Mouse (Mus musculus) heart, embryonic 15.5 days (tissue): ENCODE data around the gene Psme4. TPM values are rescaled to one million over a fixed set of nuclear protein-coding genes. Genes with fewer than 3 reads are reported as not detected.

Source experiments
- ATAC-seq: fragments of 200-750 bp; cut with Nextera tagmentation; replicated peaks from 2 replicates; pipeline ENCODE4 v1.8.0; 2017; ENCODE audit warnings: low read depth, moderate TSS enrichment; ENCODE audit not compliant: insufficient number of reproducible peaks, insufficient read depth, low FRiP score
- H3K27ac ChIP-seq: fragments of 300-500 bp; sonication (generic); 2 replicates; pipeline ENCODE4 v1.5.1; 2015; ENCODE audit warnings: mild to moderate bottlenecking, inconsistent platforms
- H3K27me3 ChIP-seq: fragments of 300-500 bp; sonication (generic); 2 replicates; pipeline ENCODE4 v1.6.1; 2015; ENCODE audit warnings: inconsistent platforms
- H3K36me3 ChIP-seq: fragments of 300-500 bp; sonication (generic); 2 replicates; pipeline ENCODE4 v1.6.1; 2015; ENCODE audit warnings: mild to moderate bottlenecking, inconsistent platforms
- H3K4me1 ChIP-seq: fragments of 300-500 bp; sonication (generic); replicated peaks from 2 replicates; pipeline ENCODE4 v1.6.1; 2015; ENCODE audit warnings: inconsistent platforms
- H3K4me2 ChIP-seq: fragments of 300-500 bp; sonication (generic); 2 replicates; pipeline ENCODE4 v1.6.1; 2015; ENCODE audit warnings: inconsistent platforms, mild to moderate bottlenecking, moderate library complexity
- H3K4me3 ChIP-seq: fragments of 300-500 bp; sonication (generic); 2 replicates; pipeline ENCODE4 v1.5.1; 2015; ENCODE audit warnings: mild to moderate bottlenecking, inconsistent platforms
- H3K9ac ChIP-seq: fragments of 300-500 bp; sonication (generic); 2 replicates; pipeline ENCODE4 v1.6.1; 2015; ENCODE audit warnings: mild to moderate bottlenecking, inconsistent platforms
- H3K9me3 ChIP-seq: fragments of 300-500 bp; sonication (generic); replicated peaks from 2 replicates; pipeline ENCODE4 v1.6.1; 2016; ENCODE audit warnings: inconsistent platforms
- WGBS: fragments of 180-500 bp; shearing (Covaris S2); methylation state at CpG from one replicate; pipeline ENCODE4 v1.1.7; 2015; ENCODE audit warnings: mixed read lengths; 5-methylcytosine and 5-hydroxymethylcytosine counted together
- polyA plus RNA-seq: library from polyadenylated mRNA; unstranded; fragments of >200 nt; fragmentation: Nextera tagmentation; extraction: Ambion mirVana; gene quantifications from 2 replicates; pipeline ENCODE4 v1.2.1, GENCODE M21; 2015

Psme4 gene
- polyA plus RNA-seq, 1 experiment from 2014 or later: 10.1 TPM

GRCm38 (mm10) chr11:30761381-30761780, 10.1 kb upstream of the Psme4 start:
- no peaks in the 10 kb centered on the region for H3K9me3 ChIP-seq
- H3K9ac ChIP-seq: no peak overlapping the region
- H3K27me3 ChIP-seq: 0 out of 2 replicates have a peak, but pooled peaks cover 3% of the 10 kb centered on the region
- no peak overlapping the region for H3K4me3 ChIP-seq
- H3K36me3 ChIP-seq: no peaks in the 10 kb centered on the region
- no peak overlapping the region for H3K27ac ChIP-seq
- H3K4me1 ChIP-seq: no peaks in the 10 kb centered on the region
- ATAC-seq: no peak
- no peak overlapping the region for H3K4me2 ChIP-seq
- 73% methylated on average over 7 of the region's 7 CpGs for WGBS

GRCm38 (mm10) chr11:30761891-30762290, 9.6 kb upstream of the Psme4 start:
- H3K27ac ChIP-seq: no peak overlapping the region

GRCm38 (mm10) chr11:30765076-30765475, 6.5 kb upstream of the Psme4 start:
- H3K9ac ChIP-seq: no peak overlapping the region

More at GRCm38 (mm10) chr11:30761891-30762290, 9.6 kb upstream of the Psme4 start:
- Histone ChIP-seq H3K27me3 (no peaks in the 10 kb centered on the region), H3K9ac (no peak overlapping the region), H3K4me2 (no peak overlapping the region), H3K36me3 (no peaks in the 10 kb centered on the region), H3K9me3 (no peaks in the 10 kb centered on the region), H3K4me3 (no peak overlapping the region), H3K4me1 (no peaks in the 10 kb centered on the region)
- ATAC-seq: no peak
- whole genome bisulfite sequencing: 68% methylated on average over 1 of the region's 1 CpGs

GRCm38 (mm10) chr11:30770817-30771216, 709 bp upstream of the Psme4 start:
- peak overlapping the region; percentile 72 for H3K4me2 ChIP-seq
- peak overlapping the region; percentile 93 for H3K27ac ChIP-seq
- H3K4me1 ChIP-seq: peaks cover 9% of the 10 kb centered on the region
- H3K9ac ChIP-seq: peak overlapping the region; percentile 94
- H3K36me3 ChIP-seq: no peaks in the 10 kb centered on the region
- no peaks in the 10 kb centered on the region for H3K27me3 ChIP-seq
- ATAC-seq: no peak
- peak overlapping the region; percentile 86 for H3K4me3 ChIP-seq
- H3K9me3 ChIP-seq: no peaks in the 10 kb centered on the region
- WGBS: 70% methylated on average over 3 of the region's 3 CpGs

More at GRCm38 (mm10) chr11:30765076-30765475, 6.5 kb upstream of the Psme4 start:
- Histone ChIP-seq H3K27ac (no peak overlapping the region), H3K36me3 (no peaks in the 10 kb centered on the region), H3K27me3 (no peaks in the 10 kb centered on the region), H3K9me3 (no peaks in the 10 kb centered on the region), H3K4me2 (no peak overlapping the region), H3K4me3 (no peak overlapping the region), H3K4me1 (no peaks in the 10 kb centered on the region)
- ATAC-seq: no peak
- WGBS: 67% methylated on average over 1 of the region's 1 CpGs

- Histone ChIP-seq H3K36me3 (no peaks in the 10 kb centered on the region), H3K27ac (peak overlapping the region; percentile 93), H3K4me2 (peak overlapping the region; percentile 72), H3K9ac (peak overlapping the region; percentile 94), H3K4me1 (peaks cover 11% of the 10 kb centered on the region), H3K4me3 (peak overlapping the region; percentile 86), H3K27me3 (no peaks in the 10 kb centered on the region), H3K9me3 (no peaks in the 10 kb centered on the region)
- under 1% methylated on average over 64 of the region's 64 CpGs for WGBS
- ATAC-seq: peak; percentile 74
Observed at GRCm38 (mm10) chr11:30771904-30772581, 517 bp downstream of the Psme4 start.

- no peaks in the 10 kb centered on the region for H3K9me3 ChIP-seq
- H3K36me3 ChIP-seq: no peaks in the 10 kb centered on the region
- peaks cover 17% of the 10 kb centered on the region for H3K4me1 ChIP-seq
- H3K4me2 ChIP-seq: peak overlapping the region; percentile 72
- peak overlapping the region; percentile 94 for H3K9ac ChIP-seq
- H3K27me3 ChIP-seq: no peaks in the 10 kb centered on the region
- peak overlapping the region; percentile 93 for H3K27ac ChIP-seq
- H3K4me3 ChIP-seq: peak overlapping the region; percentile 86
- WGBS: 3% methylated on average over 21 of the region's 21 CpGs
- no peak for ATAC-seq
Observed at GRCm38 (mm10) chr11:30772777-30773417, 1.4 kb downstream of the Psme4 start.

- H3K9me3 ChIP-seq: no peaks in the 10 kb centered on the region
- 85% methylated on average over 1 of the region's 1 CpGs for WGBS
- no peak overlapping the region for H3K9ac ChIP-seq
- no peak overlapping the region for H3K4me3 ChIP-seq
- no peak for ATAC-seq
- H3K36me3 ChIP-seq: no peaks in the 10 kb centered on the region
- H3K4me2 ChIP-seq: no peak overlapping the region
- no peaks in the 10 kb centered on the region for H3K27me3 ChIP-seq
- H3K4me1 ChIP-seq: peaks cover 20% of the 10 kb centered on the region
- H3K27ac ChIP-seq: no peak overlapping the region
Observed at GRCm38 (mm10) chr11:30774638-30775037, 3.1 kb downstream of the Psme4 start.

GRCm38 (mm10) chr11:30777498-30777897, 6.0 kb downstream of the Psme4 start:
- no peaks in the 10 kb centered on the region for H3K27me3 ChIP-seq
- no peak overlapping the region for H3K4me2 ChIP-seq
- H3K9me3 ChIP-seq: no peaks in the 10 kb centered on the region
- H3K4me3 ChIP-seq: no peak overlapping the region
- peaks cover 20% of the 10 kb centered on the region for H3K4me1 ChIP-seq
- no peaks in the 10 kb centered on the region for H3K36me3 ChIP-seq
- no peak overlapping the region; the same call in 1 of the 2 replicates for H3K27ac ChIP-seq
- WGBS: 55% methylated on average over 4 of the region's 4 CpGs
- H3K9ac ChIP-seq: no peak overlapping the region
- ATAC-seq: no peak

GRCm38 (mm10) chr11:30780893-30781292, 9.4 kb downstream of the Psme4 start:
- H3K4me3 ChIP-seq: no peak overlapping the region
- no peak overlapping the region for H3K4me2 ChIP-seq
- H3K9ac ChIP-seq: no peak overlapping the region
- no peaks in the 10 kb centered on the region for H3K9me3 ChIP-seq
- peaks cover 11% of the 10 kb centered on the region for H3K4me1 ChIP-seq
- H3K36me3 ChIP-seq: no peaks in the 10 kb centered on the region
- 74% methylated on average over 2 of the region's 2 CpGs for WGBS
- H3K27ac ChIP-seq: no peak overlapping the region
- H3K27me3 ChIP-seq: no peaks in the 10 kb centered on the region
- ATAC-seq: no peak

- Histone ChIP-seq H3K27me3 (no peaks in the 10 kb centered on the region), H3K9ac (no peak overlapping the region), H3K9me3 (no peaks in the 10 kb centered on the region), H3K4me3 (no peak overlapping the region), H3K36me3 (no peaks in the 10 kb centered on the region), H3K4me1 (peaks cover 11% of the 10 kb centered on the region), H3K27ac (no peak overlapping the region), H3K4me2 (no peak overlapping the region)
- ATAC-seq: no peak
- WGBS: 85% methylated on average over 1 of the region's 1 CpGs
Observed at GRCm38 (mm10) chr11:30781612-30782011, 10.1 kb downstream of the Psme4 start.

GRCm38 (mm10) chr11:30785497-30785896, 14.0 kb downstream of the Psme4 start:
- Histone ChIP-seq H3K4me3 (no peak overlapping the region), H3K36me3 (no peaks in the 10 kb centered on the region), H3K27me3 (no peaks in the 10 kb centered on the region), H3K9ac (no peak overlapping the region), H3K27ac (no peak overlapping the region), H3K9me3 (no peaks in the 10 kb centered on the region), H3K4me1 (no peaks in the 10 kb centered on the region; the same call in 1 of the 2 replicates), H3K4me2 (no peak overlapping the region)
- 69% methylated on average over 3 of the region's 3 CpGs for WGBS
- ATAC-seq: no peak
